Mouse (Mus musculus) hindbrain, embryonic 11.5 days (tissue): Measurements from ENCODE around the gene Lsg1. TPM values are rescaled to one million over a fixed set of nuclear protein-coding genes. Genes with fewer than 3 reads are reported as not detected.

Experiments
- ATAC-seq: fragments of 200-750 bp; cut with Nextera tagmentation; 2 replicates; pipeline ENCODE4 v1.8.0; 2017; ENCODE audit warnings: mild to moderate bottlenecking, moderate TSS enrichment, moderate library complexity; ENCODE audit not compliant: low FRiP score
- DNase-seq: peaks from one replicate; pipeline ENCODE4 v3.0.0-alpha.2; 2015; ENCODE audit warnings: low spot score
- H3K27ac ChIP-seq: fragments of 300-500 bp; sonication (generic); 2 replicates; pipeline ENCODE4 v1.5.1; 2014; ENCODE audit warnings: mild to moderate bottlenecking, low read depth, low read length
- H3K27me3 ChIP-seq: fragments of 300-500 bp; sonication (generic); 2 replicates; pipeline ENCODE4 v1.6.1; 2014; ENCODE audit warnings: mild to moderate bottlenecking, low read length, moderate library complexity, mixed read lengths; ENCODE audit not compliant: control insufficient read depth, insufficient read depth
- H3K36me3 ChIP-seq: fragments of 300-500 bp; sonication (generic); 2 replicates; pipeline ENCODE4 v1.6.1; 2014; ENCODE audit warnings: mild to moderate bottlenecking, low read length, moderate library complexity, mixed read lengths; ENCODE audit not compliant: control insufficient read depth, insufficient read depth
- H3K4me1 ChIP-seq: fragments of 300-500 bp; sonication (generic); replicated peaks from 2 replicates; pipeline ENCODE4 v1.6.1; 2014; ENCODE audit warnings: low read length, mixed read lengths; ENCODE audit not compliant: control insufficient read depth, insufficient read depth
- H3K4me2 ChIP-seq: fragments of 300-500 bp; sonication (generic); replicated peaks from 2 replicates; pipeline ENCODE4 v1.6.1; 2014; ENCODE audit warnings: mild to moderate bottlenecking, low read depth, low read length
- H3K4me3 ChIP-seq: fragments of 300-500 bp; sonication (generic); 2 replicates; pipeline ENCODE4 v1.5.1; 2014; ENCODE audit warnings: low read depth, low read length
- H3K9ac ChIP-seq: fragments of 300-500 bp; sonication (generic); 2 replicates; pipeline ENCODE4 v1.6.1; 2014; ENCODE audit warnings: low read depth, low read length
- H3K9me3 ChIP-seq: fragments of 300-500 bp; sonication (generic); 2 replicates; pipeline ENCODE4 v1.6.1; 2016; ENCODE audit warnings: low read length; ENCODE audit not compliant: control insufficient read depth
- WGBS: fragments of 180-500 bp; shearing (Covaris S2); extraction: QIAGEN DNeasy Blood & Tissue Kit; methylation state at CpG from one replicate; pipeline ENCODE4 v1.1.7; 2014; 5-methylcytosine and 5-hydroxymethylcytosine counted together
- polyA plus RNA-seq: library from polyadenylated mRNA; unstranded; fragments of >200 nt; fragmentation: Nextera tagmentation; extraction: Ambion mirVana; gene quantifications from 2 replicates; pipeline ENCODE4 v1.2.1, GENCODE M21; 2014

Gene Lsg1
- polyA plus RNA-seq, 1 experiment from 2014 or later: 73.4 TPM

DNA sequence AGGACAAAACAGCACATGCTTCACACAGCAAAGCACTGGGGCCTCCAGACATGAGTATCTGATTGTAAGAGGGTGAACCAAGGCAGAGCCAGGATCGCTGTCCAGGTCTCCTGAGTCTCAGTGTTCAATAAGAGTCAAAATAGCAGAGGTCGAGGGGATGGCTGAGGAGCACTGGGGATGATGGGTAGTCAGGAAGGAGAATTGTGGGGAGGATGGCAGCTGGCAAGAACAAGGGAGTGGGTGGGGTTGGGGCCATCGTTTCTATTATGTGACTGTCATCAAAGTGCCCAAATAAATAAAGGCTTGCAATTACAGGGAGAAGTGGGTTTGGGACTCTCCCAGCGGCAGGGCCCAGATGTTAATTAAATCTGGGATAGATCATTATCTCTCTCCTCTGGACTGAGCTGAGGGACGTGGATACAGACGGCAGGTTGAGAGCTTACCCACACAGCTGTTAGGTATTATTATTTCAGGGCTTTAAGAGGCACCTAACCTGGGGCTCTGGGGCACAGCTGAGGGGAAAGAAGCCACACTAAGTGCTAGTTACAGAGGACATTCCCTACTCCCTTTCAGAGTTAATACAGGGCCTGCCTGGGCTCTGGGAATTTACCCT lies 27.4 kb upstream of the Lsg1 start:
- Histone ChIP-seq H3K4me2 (no peak overlapping the region), H3K27ac (no peak overlapping the region), H3K4me3 (no peak overlapping the region), H3K4me1 (no peaks in the 10 kb centered on the region), H3K9ac (no peak overlapping the region), H3K9me3 (no peaks in the 10 kb centered on the region), H3K27me3 (no peaks in the 10 kb centered on the region), H3K36me3 (no peaks in the 10 kb centered on the region)
- ATAC-seq: peak; percentile 66
- 19% methylated on average over 6 of the region's 6 CpGs for WGBS
- no peak for DNase-seq

- WGBS: 29% methylated on average over 5 of the region's 5 CpGs
- Histone ChIP-seq H3K27me3 (no peaks in the 10 kb centered on the region), H3K9me3 (no peaks in the 10 kb centered on the region), H3K27ac (no peak overlapping the region), H3K4me1 (no peaks in the 10 kb centered on the region), H3K36me3 (no peaks in the 10 kb centered on the region), H3K4me2 (no peak overlapping the region), H3K9ac (no peak overlapping the region), H3K4me3 (no peak overlapping the region)
- ATAC-seq: no peak
- DNase-seq: no peak
Observed at GRCm38 (mm10) chr16:30614122-30614521, 26.7 kb upstream of the Lsg1 start.

GRCm38 (mm10) chr16:30613122-30613521 lies 25.7 kb upstream of the Lsg1 start:
- no peak for DNase-seq

GRCm38 (mm10) chr16:30611331-30611730 lies 23.9 kb upstream of the Lsg1 start:
- 81% methylated on average over 5 of the region's 5 CpGs for WGBS
- no peak for ATAC-seq
- Histone ChIP-seq H3K4me3 (no peak overlapping the region), H3K4me2 (no peak overlapping the region), H3K4me1 (no peaks in the 10 kb centered on the region), H3K27ac (no peak overlapping the region), H3K9me3 (no peaks in the 10 kb centered on the region), H3K27me3 (no peaks in the 10 kb centered on the region), H3K9ac (no peak overlapping the region), H3K36me3 (no peaks in the 10 kb centered on the region)
- DNase-seq: no peak

More at GRCm38 (mm10) chr16:30613122-30613521, 25.7 kb upstream of the Lsg1 start:
- H3K9ac ChIP-seq: no peak overlapping the region
- no peaks in the 10 kb centered on the region for H3K36me3 ChIP-seq
- H3K27ac ChIP-seq: no peak overlapping the region
- no peaks in the 10 kb centered on the region for H3K4me1 ChIP-seq
- H3K4me3 ChIP-seq: no peak overlapping the region
- WGBS: 88% methylated on average over 7 of the region's 7 CpGs
- H3K27me3 ChIP-seq: no peaks in the 10 kb centered on the region
- H3K9me3 ChIP-seq: no peaks in the 10 kb centered on the region
- H3K4me2 ChIP-seq: no peak overlapping the region
- ATAC-seq: no peak

DNA sequence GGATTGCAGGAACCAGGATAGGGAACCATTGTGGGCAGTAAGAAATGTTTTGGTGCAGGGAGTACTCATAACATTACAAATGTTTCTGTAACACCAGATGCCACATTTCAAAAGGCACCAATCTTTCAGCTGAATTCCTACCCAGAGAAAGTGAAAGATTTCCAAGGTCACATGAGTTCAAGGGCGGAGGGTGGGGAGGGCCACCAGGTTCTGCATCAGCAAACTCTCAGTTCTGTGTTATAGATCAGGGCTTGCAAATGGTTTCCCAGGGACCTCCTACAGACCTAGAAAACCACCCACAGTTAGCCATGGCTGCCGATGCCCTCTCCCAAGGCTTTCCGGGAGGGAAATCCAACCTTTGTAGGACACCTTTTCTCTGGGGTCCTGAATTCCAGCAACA lies 20.5 kb upstream of the Lsg1 start:
- ATAC-seq (no peak), DNase-seq (no peak)
- Histone ChIP-seq H3K27ac (no peak overlapping the region), H3K9me3 (no peaks in the 10 kb centered on the region), H3K9ac (no peak overlapping the region), H3K4me2 (no peak overlapping the region), H3K4me3 (no peak overlapping the region), H3K4me1 (no peaks in the 10 kb centered on the region), H3K27me3 (no peaks in the 10 kb centered on the region), H3K36me3 (no peaks in the 10 kb centered on the region)
- 88% methylated on average over 3 of the region's 3 CpGs for WGBS

- H3K36me3 ChIP-seq: no peaks in the 10 kb centered on the region
- no peak overlapping the region for H3K9ac ChIP-seq
- peaks cover 7% of the 10 kb centered on the region for H3K4me1 ChIP-seq
- WGBS: 67% methylated on average over 6 of the region's 6 CpGs
- H3K27me3 ChIP-seq: peaks cover 12% of the 10 kb centered on the region
- ATAC-seq (no peak), DNase-seq (peak; percentile 10)
- no peak overlapping the region for H3K27ac ChIP-seq
- no peak overlapping the region for H3K4me3 ChIP-seq
- no peak overlapping the region for H3K4me2 ChIP-seq
- no peaks in the 10 kb centered on the region for H3K9me3 ChIP-seq
Observed at GRCm38 (mm10) chr16:30605528-30605927, 18.1 kb upstream of the Lsg1 start.

GRCm38 (mm10) chr16:30604807-30605137 lies 17.4 kb upstream of the Lsg1 start:
- Histone ChIP-seq H3K4me2 (no peak overlapping the region), H3K9ac (no peak overlapping the region), H3K27ac (no peak overlapping the region), H3K4me3 (no peak overlapping the region), H3K36me3 (no peaks in the 10 kb centered on the region), H3K27me3 (peaks cover 14% of the 10 kb centered on the region), H3K4me1 (peaks cover 7% of the 10 kb centered on the region), H3K9me3 (no peaks in the 10 kb centered on the region)
- ATAC-seq: no peak
- no peak for DNase-seq
- WGBS: 72% methylated on average over 7 of the region's 7 CpGs

GRCm38 (mm10) chr16:30604061-30604806 lies 16.8 kb upstream of the Lsg1 start:
- Histone ChIP-seq H3K36me3 (no peaks in the 10 kb centered on the region), H3K27me3 (peaks cover 14% of the 10 kb centered on the region), H3K4me3 (no peak overlapping the region), H3K4me2 (no peak overlapping the region), H3K27ac (no peak overlapping the region), H3K9ac (no peak overlapping the region), H3K4me1 (peaks cover 7% of the 10 kb centered on the region), H3K9me3 (no peaks in the 10 kb centered on the region)
- 76% methylated on average over 16 of the region's 16 CpGs for WGBS
- DNase-seq (no peak), ATAC-seq (no peak)

GRCm38 (mm10) chr16:30603531-30603842 lies 16.1 kb upstream of the Lsg1 start:
- H3K36me3 ChIP-seq: no peaks in the 10 kb centered on the region
- H3K27me3 ChIP-seq: peaks cover 14% of the 10 kb centered on the region
- H3K4me2 ChIP-seq: no peak overlapping the region
- peaks cover 7% of the 10 kb centered on the region for H3K4me1 ChIP-seq
- WGBS: 51% methylated on average over 7 of the region's 9 CpGs
- DNase-seq: no peak
- H3K27ac ChIP-seq: no peak overlapping the region
- no peak overlapping the region for H3K9ac ChIP-seq
- ATAC-seq: no peak
- H3K9me3 ChIP-seq: no peaks in the 10 kb centered on the region
- no peak overlapping the region for H3K4me3 ChIP-seq
